ENCODE assay signal across 16 mouse cellular contexts in the genomic region with DNA sequence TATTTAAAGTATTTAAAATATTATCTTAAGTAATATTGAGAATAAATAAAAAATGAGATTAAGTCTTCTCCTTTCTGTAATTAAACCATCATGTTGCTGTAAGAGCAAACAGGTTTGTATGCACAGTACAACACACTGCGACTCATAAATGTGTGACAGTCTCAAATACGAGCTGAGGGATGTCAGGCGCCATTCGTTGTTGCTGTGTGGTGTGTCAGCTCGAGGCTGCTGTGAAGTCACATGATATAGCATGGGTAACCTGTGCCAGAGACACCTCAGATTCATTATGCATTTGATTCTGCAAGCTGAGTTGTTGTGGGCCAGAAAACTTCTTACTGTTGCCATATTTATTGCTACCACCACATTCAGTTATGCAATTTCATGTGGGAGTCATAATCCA.
DNase-seq lines count a peak whose midpoint lies in the region; ATAC-seq and TF ChIP-seq lines count a peak whose summit lies in the region.
"Had no signal": no experiment of that assay in that cellular context is flagged by ENCODE, and none has a peak within 500 bp of the region (broad histone marks: within the 10 kb centered on the region; RNA-seq: fewer than 3 reads in every experiment).

No protein-coding gene starts in this region.

- peak; percentile 58; the same call in 1 of the 2 replicates for ATAC-seq in forebrain, embryonic 14.5 days
- ATAC-seq in forebrain, embryonic 12.5 days (ENCODE audit: low FRiP score) = no peak
- peak; percentile 81 for ATAC-seq in forebrain, postnatal 0 days
- no peak for ATAC-seq in forebrain, embryonic 15.5 days (replicated peaks)

- no peak overlapping the region for H3K27ac ChIP-seq in forebrain, embryonic 14.5 days (ENCODE audit: low read depth, low read length)
- H3K27ac ChIP-seq in forebrain, embryonic 12.5 days = no peak overlapping the region
- no peak overlapping the region for H3K27ac ChIP-seq in forebrain, postnatal 0 days (ENCODE audit: low read depth, low read length)
- H3K27ac ChIP-seq in forebrain, embryonic 15.5 days (replicated peaks) = no peak overlapping the region
- H3K27ac ChIP-seq: embryonic facial prominence, embryonic 10.5 days; embryonic facial prominence, embryonic 12.5 days had no signal

- 93% methylated on average over 5 of the region's 5 CpGs for WGBS in forebrain, embryonic 14.5 days
- 91% methylated on average over 5 of the region's 5 CpGs for WGBS in forebrain, embryonic 12.5 days
- 68% methylated on average over 5 of the region's 5 CpGs for WGBS in forebrain, postnatal 0 days
- 74% methylated on average over 5 of the region's 5 CpGs for WGBS in forebrain, embryonic 15.5 days

- H3K9me3 ChIP-seq in forebrain, embryonic 14.5 days (replicated peaks; ENCODE audit: control insufficient read depth, low read length) = no peaks in the 10 kb centered on the region
- H3K9me3 ChIP-seq in forebrain, embryonic 12.5 days = no peaks in the 10 kb centered on the region
- H3K9me3 ChIP-seq in forebrain, postnatal 0 days (ENCODE audit: low read length) = no peaks in the 10 kb centered on the region
- H3K9me3 ChIP-seq in forebrain, embryonic 15.5 days = no peaks in the 10 kb centered on the region
- H3K9me3 ChIP-seq: embryonic facial prominence, embryonic 10.5 days; embryonic facial prominence, embryonic 12.5 days had no signal

- H3K4me1 ChIP-seq in forebrain, embryonic 14.5 days (ENCODE audit: control insufficient read depth, insufficient read depth, low read length) = no peaks in the 10 kb centered on the region
- H3K4me1 ChIP-seq in forebrain, embryonic 12.5 days = no peaks in the 10 kb centered on the region
- no peaks in the 10 kb centered on the region for H3K4me1 ChIP-seq in forebrain, postnatal 0 days (ENCODE audit: insufficient read depth)
- H3K4me1 ChIP-seq in forebrain, embryonic 15.5 days = no peaks in the 10 kb centered on the region

- TF ChIP-seq POLR2A in brain, embryonic 14.5 days (IDR thresholded peaks at IDR 0.05; ENCODE audit: borderline replicate concordance, extremely low read depth, insufficient read depth, insufficient read length, poor library complexity, severe bottlenecking) = no peak

- DNase-seq in forebrain, embryonic 14.5 days (ENCODE audit: low spot score) = no peak
- DNase-seq in forebrain, postnatal 0 days = no peak
- peak; percentile 49 for DNase-seq in brain, embryonic 14.5 days (ENCODE audit: low read depth)
- no peak for DNase-seq in gastrocnemius, postnatal 14 days
- DNase-seq: adrenal gland, adult 2 months; adrenal gland, postnatal 10 days; adrenal gland, postnatal 25 days; cerebellum, adult 11-12 months; cerebellum, adult 2 months; cerebellum, adult 9-10 months; cerebellum, postnatal 10 days; cerebellum, postnatal 25 days had no signal

- no peaks in the 10 kb centered on the region for H3K27me3 ChIP-seq in forebrain, embryonic 14.5 days (replicated peaks; ENCODE audit: control insufficient read depth, insufficient read depth, low read length)
- no peaks in the 10 kb centered on the region for H3K27me3 ChIP-seq in forebrain, embryonic 12.5 days
- no peaks in the 10 kb centered on the region for H3K27me3 ChIP-seq in forebrain, postnatal 0 days (ENCODE audit: insufficient read depth, low read length)
- H3K27me3 ChIP-seq in forebrain, embryonic 15.5 days = no peaks in the 10 kb centered on the region
- H3K27me3 ChIP-seq: embryonic facial prominence, embryonic 12.5 days had no signal

- no peak overlapping the region for H3K4me2 ChIP-seq in forebrain, embryonic 14.5 days (ENCODE audit: low read length)
- no peak overlapping the region for H3K4me2 ChIP-seq in forebrain, embryonic 12.5 days
- no peak overlapping the region for H3K4me2 ChIP-seq in forebrain, postnatal 0 days (ENCODE audit: low read depth)
- H3K4me2 ChIP-seq in forebrain, embryonic 15.5 days (replicated peaks) = no peak overlapping the region
- H3K4me2 ChIP-seq: embryonic facial prominence, embryonic 12.5 days had no signal

- intact Hi-C loops in gastrocnemius, postnatal 14 days (cut with DNase I; ENCODE audit: low total_unique reads) = no loop called here

- no peaks in the 10 kb centered on the region for H3K36me3 ChIP-seq in forebrain, embryonic 14.5 days (ENCODE audit: control insufficient read depth, insufficient read depth, low read length)
- no peaks in the 10 kb centered on the region for H3K36me3 ChIP-seq in forebrain, embryonic 12.5 days (replicated peaks)
- H3K36me3 ChIP-seq in forebrain, postnatal 0 days (ENCODE audit: insufficient read depth) = no peaks in the 10 kb centered on the region
- H3K36me3 ChIP-seq in forebrain, embryonic 15.5 days = no peaks in the 10 kb centered on the region
- H3K36me3 ChIP-seq: embryonic facial prominence, embryonic 10.5 days; embryonic facial prominence, embryonic 12.5 days had no signal

- TF ChIP-seq CTCF in forebrain, postnatal 0 days (IDR thresholded peaks at IDR 0.05; ENCODE audit: low read depth) = no peak
- TF ChIP-seq CTCF in brain, embryonic 14.5 days (IDR thresholded peaks at IDR 0.05; ENCODE audit: borderline replicate concordance, extremely low read depth, insufficient read depth, insufficient read length) = no peak

- no peak overlapping the region for H3K9ac ChIP-seq in forebrain, embryonic 14.5 days (ENCODE audit: low read length)
- no peak overlapping the region for H3K9ac ChIP-seq in forebrain, embryonic 12.5 days
- no peak overlapping the region for H3K9ac ChIP-seq in forebrain, postnatal 0 days
- no peak overlapping the region for H3K9ac ChIP-seq in forebrain, embryonic 15.5 days (replicated peaks)
- H3K9ac ChIP-seq: embryonic facial prominence, embryonic 12.5 days had no signal

- H3K4me3 ChIP-seq in forebrain, embryonic 14.5 days (ENCODE audit: low read depth, low read length) = no peak overlapping the region
- H3K4me3 ChIP-seq in forebrain, embryonic 12.5 days (replicated peaks) = no peak overlapping the region
- H3K4me3 ChIP-seq in forebrain, postnatal 0 days (ENCODE audit: low read depth, low read length) = no peak overlapping the region
- H3K4me3 ChIP-seq in forebrain, embryonic 15.5 days = no peak overlapping the region
- H3K4me3 ChIP-seq: embryonic facial prominence, embryonic 10.5 days; embryonic facial prominence, embryonic 12.5 days had no signal

Comparison
In these comparisons a context has a peak if more than half of its experiments do, and no peak if none do; other contexts are left out.
1. ATAC-seq: peak in forebrain, embryonic 14.5 days (single experiment) and forebrain, postnatal 0 days (single experiment); none in forebrain, embryonic 12.5 days (single experiment) and forebrain, embryonic 15.5 days (single experiment).